Mouse (Mus musculus): ENCODE results near the gene Cxcl14. TPM values are rescaled to one million over a fixed set of nuclear protein-coding genes. Genes with fewer than 3 reads are reported as not detected.

Cxcl14 gene
- polyA plus RNA-seq, 1 experiment from 2014 or later, result 35.7 TPM

Other genes with a start within 250 kb of the Cxcl14 start
- gene H2afy, start 160.2 kb downstream of the Cxcl14 start, polyA plus RNA-seq (2014; fragmentation: Nextera tagmentation; extraction: Ambion mirVana), result 613 and 627 TPM in 2 replicates
- 0.26 and 0.44 TPM in 2 replicates for gene Tifab, start 117.7 kb downstream of the Cxcl14 start, polyA plus RNA-seq (2014; fragmentation: Nextera tagmentation; extraction: Ambion mirVana)
- gene Neurog1, start 44.4 kb downstream of the Cxcl14 start, polyA plus RNA-seq (2014; fragmentation: Nextera tagmentation; extraction: Ambion mirVana), result 37.3 and 44.0 TPM in 2 replicates
- not detected in 2 replicates for gene Gm3045, start 130.0 kb upstream of the Cxcl14 start, polyA plus RNA-seq (2014; fragmentation: Nextera tagmentation; extraction: Ambion mirVana)
- gene Slc25a48, start 141.8 kb upstream of the Cxcl14 start, polyA plus RNA-seq (2014; fragmentation: Nextera tagmentation; extraction: Ambion mirVana), result 0.07 TPM in 1 of 2 replicates, not detected in the other
- gene Il9, start 185.7 kb upstream of the Cxcl14 start, polyA plus RNA-seq (2014; fragmentation: Nextera tagmentation; extraction: Ambion mirVana), result not detected in 2 replicates
- gene Fbxl21, start 225.9 kb upstream of the Cxcl14 start, polyA plus RNA-seq (2014; fragmentation: Nextera tagmentation; extraction: Ambion mirVana), result 3.1 and 3.6 TPM in 2 replicates

Measured in neural tube, embryonic 11.5 days (tissue).